Mouse (Mus musculus) cerebellum, postnatal 25 days (tissue): ENCODE measurements around the gene Brd4.

ENCODE experiments used
- DNase-seq, 2 experiments: peaks; one replicate each; pipeline ENCODE4 v3.0.0; 2021; ENCODE audit warnings: mixed read lengths in 2 of 2

The Brd4 gene

GRCm38 (mm10) chr17:32280575-32280974 lies 3.9 kb downstream of the Brd4 start:
- no peak for DNase-seq

GRCm38 (mm10) chr17:32277201-32277600 lies 7.3 kb downstream of the Brd4 start:
- no peak for DNase-seq

GRCm38 (mm10) chr17:32275568-32275967 lies 9.0 kb downstream of the Brd4 start:
- DNase-seq = no peak

- no peak for DNase-seq
Measured at GRCm38 (mm10) chr17:32269151-32269550, 15.4 kb downstream of the Brd4 start.

- peak; percentile 52 to 63 for DNase-seq
Measured at GRCm38 (mm10) chr17:32268540-32268960, 16.0 kb downstream of the Brd4 start.

GRCm38 (mm10) chr17:32268096-32268495 lies 16.4 kb downstream of the Brd4 start:
- no peak for DNase-seq

GRCm38 (mm10) chr17:32267617-32268016 lies 16.9 kb downstream of the Brd4 start:
- no peak for DNase-seq

GRCm38 (mm10) chr17:32263672-32264071 lies 20.9 kb downstream of the Brd4 start:
- DNase-seq = peak in 1 of 2 experiments; percentile 34

GRCm38 (mm10) chr17:32262831-32263559 lies 21.5 kb downstream of the Brd4 start:
- DNase-seq = peak in 1 of 2 experiments; percentile 32

GRCm38 (mm10) chr17:32258869-32259268 lies 25.7 kb downstream of the Brd4 start:
- DNase-seq = no peak

GRCm38 (mm10) chr17:32257944-32258343 lies 26.6 kb downstream of the Brd4 start:
- DNase-seq = no peak

GRCm38 (mm10) chr17:32257452-32257851 lies 27.1 kb downstream of the Brd4 start:
- DNase-seq = no peak

- DNase-seq = no peak
Measured at GRCm38 (mm10) chr17:32256896-32257295, 27.6 kb downstream of the Brd4 start.

- DNase-seq = peak; percentile 64 to 74
Measured at GRCm38 (mm10) chr17:32253261-32253660, 31.3 kb downstream of the Brd4 start.

GRCm38 (mm10) chr17:32251827-32252470 lies 32.6 kb downstream of the Brd4 start:
- DNase-seq = no peak

- DNase-seq = no peak
Measured at GRCm38 (mm10) chr17:32250066-32250465, 34.5 kb downstream of the Brd4 start.

- DNase-seq = no peak
Measured at GRCm38 (mm10) chr17:32248192-32248591, 36.3 kb downstream of the Brd4 start.

- DNase-seq = no peak
Measured at GRCm38 (mm10) chr17:32247616-32248015, 36.9 kb downstream of the Brd4 start.

- DNase-seq = no peak
Measured at GRCm38 (mm10) chr17:32246117-32246516, 38.4 kb downstream of the Brd4 start.

- DNase-seq = no peak
Measured at GRCm38 (mm10) chr17:32240881-32241531, 43.5 kb downstream of the Brd4 start.

GRCm38 (mm10) chr17:32238589-32238988 lies 45.9 kb downstream of the Brd4 start:
- DNase-seq = no peak

- DNase-seq = peak; percentile 56 to 72
Measured at GRCm38 (mm10) chr17:32235534-32236191, 48.9 kb downstream of the Brd4 start.

- DNase-seq = peak; percentile 24 to 36
Measured at GRCm38 (mm10) chr17:32233174-32233573, 51.3 kb downstream of the Brd4 start.
